Mouse (Mus musculus): ENCODE data around the gene Zbtb45. TPM values are rescaled to one million over a fixed set of nuclear protein-coding genes. Genes with fewer than 3 reads are reported as not detected.

Gene Zbtb45
- 37.0 and 37.4 TPM in 2 replicates for polyA plus RNA-seq (2015; fragmentation: Nextera tagmentation; extraction: Ambion mirVana)

DNA sequence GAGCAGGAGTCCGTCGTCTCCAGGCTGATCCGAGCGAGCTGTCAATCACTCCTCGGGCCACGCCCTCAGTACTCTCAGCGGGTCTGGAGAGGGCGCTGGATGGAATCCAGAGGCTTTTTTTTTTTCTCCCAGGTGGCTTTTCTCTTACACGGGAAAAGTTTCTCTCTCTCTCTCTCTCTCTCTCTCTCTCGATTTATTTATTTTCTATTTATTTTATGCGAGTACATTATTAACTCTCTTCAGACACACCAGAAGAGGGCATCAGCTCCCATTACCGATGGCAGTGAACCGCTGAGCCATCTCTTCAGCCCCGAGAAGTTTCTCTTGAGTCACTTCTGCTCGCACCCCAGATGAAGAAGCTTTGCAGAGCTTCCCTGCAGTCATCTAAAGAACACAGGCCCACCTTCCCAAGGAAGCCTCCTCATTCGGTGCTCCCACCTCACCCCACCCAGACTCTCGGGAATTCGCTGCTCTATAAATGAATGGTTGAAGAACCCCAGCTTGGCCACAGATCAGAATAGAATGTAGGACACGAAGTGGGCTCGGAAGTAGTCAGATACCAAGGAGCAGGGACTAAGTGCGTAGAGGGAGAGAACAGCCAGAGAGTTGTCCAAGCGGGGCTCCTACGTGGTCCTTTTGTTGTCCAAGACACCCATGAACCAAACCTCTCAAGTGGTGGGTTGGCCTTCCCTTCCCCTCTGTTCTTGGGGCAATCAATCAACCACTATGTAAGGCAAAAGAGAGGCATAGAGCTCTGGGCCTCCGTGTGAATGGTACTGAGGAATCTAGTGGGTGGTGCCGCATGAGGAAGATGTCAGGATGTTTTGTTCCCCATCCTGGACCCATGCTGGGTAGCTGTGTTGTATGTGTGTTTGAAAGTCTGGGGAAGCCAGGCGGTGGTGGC lies at the start of gene Zbtb45:
TSS of gene Zbtb45 (minus strand) at position 30 of the 904 bp plus-strand sequence.
- H3K9me3 ChIP-seq: no peaks in the 10 kb centered on the region
- H3K4me1 ChIP-seq (replicated peaks): peaks cover 39% of the 10 kb centered on the region
- ATAC-seq (ENCODE audit: low FRiP score): no peak
- H3K27me3 ChIP-seq: peaks cover 16% of the 10 kb centered on the region
- H3K4me3 ChIP-seq: peak within 1 kb of the TSS; percentile 69
- peak within 1 kb of the TSS; percentile 84 for H3K9ac ChIP-seq
- H3K27ac ChIP-seq: peak within 1 kb of the TSS; percentile 95
- WGBS: 7% methylated on average over 26 of the region's 26 CpGs
- H3K4me2 ChIP-seq: peak within 1 kb of the TSS; percentile 74
- peaks cover 27% of the 10 kb centered on the region for H3K36me3 ChIP-seq

DNA sequence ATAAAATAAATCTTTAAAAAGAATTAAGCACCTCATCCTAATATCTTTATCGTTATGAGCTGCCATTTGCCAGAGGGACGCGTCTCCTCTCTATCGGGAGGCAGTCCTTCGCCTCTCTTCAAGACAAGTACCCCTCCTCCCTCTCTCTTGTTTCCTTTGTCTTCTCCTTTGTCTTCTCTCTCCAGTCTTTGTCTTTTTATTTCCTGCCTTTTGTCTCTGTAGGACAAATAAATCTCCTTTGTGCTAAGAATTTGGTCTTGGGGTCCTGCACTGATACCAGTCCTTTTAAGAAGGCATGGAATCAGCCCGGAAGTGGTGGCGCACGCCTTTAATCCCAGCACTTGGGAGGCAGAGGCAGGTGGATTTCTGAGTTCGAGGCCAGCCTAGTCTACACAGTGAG lies 49.7 kb upstream of the Zbtb45 start:
- Histone ChIP-seq H3K4me2 (no peak overlapping the region), H3K36me3 (no peaks in the 10 kb centered on the region), H3K27ac (no peak overlapping the region), H3K9ac (no peak overlapping the region), H3K9me3 (no peaks in the 10 kb centered on the region), H3K4me1 (replicated peaks) (peaks cover 6% of the 10 kb centered on the region; the same call in 1 of the 2 replicates), H3K4me3 (no peak overlapping the region), H3K27me3 (no peaks in the 10 kb centered on the region)
- 90% methylated on average over 9 of the region's 9 CpGs for WGBS
- ATAC-seq (ENCODE audit: low FRiP score): no peak

DNA sequence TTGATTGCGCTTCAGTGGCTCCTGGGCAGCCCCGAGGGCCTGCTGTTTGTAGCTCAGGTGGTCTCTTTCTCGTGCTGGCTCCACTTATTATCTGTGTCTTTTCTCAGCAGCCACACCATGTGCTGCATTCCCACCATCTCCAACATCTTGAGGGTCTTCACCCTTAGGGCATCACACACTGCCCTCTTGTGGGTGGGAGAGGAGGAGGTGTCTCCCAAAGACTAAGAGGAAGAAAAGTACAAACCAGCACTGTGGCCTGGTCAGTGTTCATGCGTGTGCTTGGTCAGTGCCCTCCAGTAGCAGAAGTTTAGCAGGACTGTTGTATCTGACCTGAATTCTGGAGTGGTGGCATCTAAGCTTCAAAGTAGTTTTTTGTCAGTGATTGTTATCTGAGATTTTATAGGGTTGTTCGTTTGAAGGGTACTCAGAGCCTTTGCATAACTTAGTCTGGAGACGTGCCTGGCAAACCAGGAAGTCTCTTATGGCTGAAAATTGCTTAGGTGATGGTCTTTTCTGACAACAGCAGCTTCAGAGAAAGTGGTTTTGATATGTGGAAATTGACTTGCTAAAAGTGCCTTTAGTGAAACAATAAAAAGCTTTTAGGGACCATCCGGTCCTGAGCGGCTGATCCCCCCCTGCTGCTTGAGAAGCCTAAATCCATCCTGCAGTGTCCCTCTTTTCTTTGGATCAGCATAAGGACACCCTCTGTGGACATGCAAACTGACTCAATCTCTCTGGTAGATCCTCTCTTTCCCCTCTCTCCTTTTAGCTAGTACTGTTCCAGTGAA lies 47.3 kb upstream of the Zbtb45 start:
- Histone ChIP-seq H3K36me3 (no peaks in the 10 kb centered on the region), H3K9me3 (no peaks in the 10 kb centered on the region), H3K4me1 (replicated peaks) (peaks cover 12% of the 10 kb centered on the region), H3K9ac (no peak overlapping the region), H3K27me3 (no peaks in the 10 kb centered on the region), H3K27ac (no peak overlapping the region), H3K4me3 (no peak overlapping the region), H3K4me2 (no peak overlapping the region)
- ATAC-seq (ENCODE audit: low FRiP score): no peak
- WGBS: 60% methylated on average over 8 of the region's 8 CpGs

DNA sequence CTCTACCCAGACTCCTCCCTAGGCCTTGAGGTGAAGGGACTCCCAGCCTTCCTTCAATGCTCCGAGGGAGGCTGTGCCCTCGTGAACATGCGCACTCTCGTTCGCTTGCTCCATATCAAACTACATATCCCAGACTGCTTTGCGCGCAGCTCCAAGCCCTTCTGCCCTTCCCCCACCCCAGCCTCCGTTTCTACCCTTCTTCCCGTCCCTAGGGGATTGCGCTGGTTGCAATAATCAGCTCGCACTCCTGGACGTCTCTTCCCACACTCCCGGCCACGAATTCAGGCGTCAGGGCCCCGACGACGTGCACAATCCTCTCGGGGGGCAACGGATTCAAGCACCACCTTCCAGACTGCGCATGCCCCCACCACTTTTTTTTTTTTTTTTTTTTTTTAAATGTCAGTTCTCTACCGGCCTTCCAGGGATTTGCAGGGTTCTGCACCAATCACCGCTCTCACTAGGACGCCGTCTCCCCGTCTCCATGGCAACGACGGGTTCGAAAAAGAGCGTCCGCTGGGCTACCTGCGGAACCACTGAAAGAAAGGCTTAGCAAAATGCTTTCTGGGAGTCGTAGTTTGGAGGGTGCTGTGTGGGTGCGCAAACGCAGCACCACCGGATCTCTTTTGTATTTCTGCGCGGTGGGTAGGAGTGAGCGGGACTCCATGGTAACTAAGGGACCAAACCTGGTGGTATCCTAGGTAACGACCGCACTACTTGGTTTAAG lies 44.6 kb upstream of the Zbtb45 start, which contains the start of gene Mzf1:
TSS of gene Mzf1 (minus strand) at position 478 of the 724 bp plus-strand sequence.
- no peaks in the 10 kb centered on the region for H3K9me3 ChIP-seq
- no peaks in the 10 kb centered on the region for H3K27me3 ChIP-seq
- H3K4me1 ChIP-seq (replicated peaks): peaks cover 12% of the 10 kb centered on the region
- under 1% methylated on average over 41 of the region's 41 CpGs for WGBS
- H3K4me3 ChIP-seq: peak within 1 kb of the TSS; percentile 62
- peak within 1 kb of the TSS; percentile 75 for H3K9ac ChIP-seq
- peak within 1 kb of the TSS; percentile 56 for H3K4me2 ChIP-seq
- H3K36me3 ChIP-seq: no peaks in the 10 kb centered on the region; the same call in 1 of the 2 replicates
- peak; percentile 95 for ATAC-seq (ENCODE audit: low FRiP score)
- peak within 1 kb of the TSS; percentile 96 for H3K27ac ChIP-seq

DNA sequence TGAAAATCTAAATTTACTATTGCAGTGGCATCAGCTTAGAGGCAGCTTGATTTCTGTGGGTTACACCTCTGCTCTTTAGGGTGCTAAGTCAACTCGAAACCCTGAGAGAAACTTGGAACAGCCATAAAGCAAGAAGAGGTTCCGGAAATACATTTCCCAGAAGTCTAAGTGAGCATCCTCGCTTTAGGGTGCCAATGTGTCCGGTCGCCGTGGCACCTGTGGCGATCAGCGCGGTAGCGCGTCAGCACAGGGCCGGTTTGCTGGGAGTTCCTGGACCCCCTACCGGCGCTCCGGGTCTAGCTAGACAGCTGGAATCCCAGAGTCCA lies 44.1 kb upstream of the Zbtb45 start:
- H3K36me3 ChIP-seq: no peaks in the 10 kb centered on the region; the same call in 1 of the 2 replicates
- peak overlapping the region; percentile 96 for H3K27ac ChIP-seq
- WGBS: 3% methylated on average over 15 of the region's 15 CpGs
- H3K27me3 ChIP-seq: no peaks in the 10 kb centered on the region
- ATAC-seq (ENCODE audit: low FRiP score): no peak
- peak overlapping the region; percentile 54 for H3K4me2 ChIP-seq
- peak overlapping the region; percentile 75 for H3K9ac ChIP-seq
- peaks cover 12% of the 10 kb centered on the region for H3K4me1 ChIP-seq (replicated peaks)
- no peaks in the 10 kb centered on the region for H3K9me3 ChIP-seq
- H3K4me3 ChIP-seq: peak overlapping the region; percentile 62

DNA sequence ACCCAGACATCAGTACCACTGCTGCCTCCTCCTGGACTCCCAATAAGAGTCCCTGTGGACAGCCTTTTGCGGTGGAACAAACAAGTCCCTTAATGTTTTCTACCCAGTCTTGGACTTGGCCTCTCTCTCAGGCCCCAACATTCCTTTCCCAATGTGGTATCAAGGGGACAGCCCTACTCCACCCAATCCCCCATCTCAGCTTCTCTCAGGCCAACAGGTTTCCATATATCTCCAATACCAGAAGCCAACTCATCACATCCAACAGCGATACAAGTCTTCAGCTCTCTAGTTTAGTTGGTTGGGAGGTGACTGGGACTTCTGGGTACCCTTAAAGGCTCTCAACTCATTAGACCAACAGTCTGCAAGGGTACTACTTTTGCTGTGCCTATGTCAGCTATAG lies 43.7 kb upstream of the Zbtb45 start:
- Histone ChIP-seq H3K4me3 (peak overlapping the region; percentile 62), H3K4me2 (peak overlapping the region; percentile 54), H3K9ac (peak overlapping the region; percentile 75), H3K27me3 (0 out of 2 replicates have a peak, but pooled peaks cover 3% of the 10 kb centered on the region), H3K27ac (peak overlapping the region; percentile 96), H3K4me1 (replicated peaks) (peaks cover 12% of the 10 kb centered on the region), H3K9me3 (no peaks in the 10 kb centered on the region), H3K36me3 (no peaks in the 10 kb centered on the region; the same call in 1 of the 2 replicates)
- no peak for ATAC-seq (ENCODE audit: low FRiP score)
- WGBS: 94% methylated on average over 2 of the region's 2 CpGs

DNA sequence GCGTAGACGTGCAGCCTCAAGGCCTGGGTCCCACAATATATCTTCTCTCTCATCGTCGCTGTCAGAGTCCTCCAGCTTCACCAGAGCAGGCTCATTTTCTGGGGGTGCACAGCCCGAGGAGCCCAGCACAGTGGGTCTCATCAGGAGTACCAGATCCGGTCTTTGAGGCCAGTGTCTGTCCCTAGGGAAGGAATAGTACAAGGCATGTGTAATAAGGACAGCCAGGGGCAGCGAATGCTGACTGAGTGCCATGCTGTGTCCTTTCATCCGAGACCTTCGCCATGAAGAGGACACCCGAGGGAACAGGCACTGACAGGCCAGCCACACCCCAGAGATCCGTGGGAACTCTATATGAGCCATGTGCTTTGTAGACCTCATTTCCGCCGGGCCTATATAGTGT lies 43.2 kb upstream of the Zbtb45 start:
- Histone ChIP-seq H3K9me3 (no peaks in the 10 kb centered on the region), H3K27me3 (0 out of 2 replicates have a peak, but pooled peaks cover 5% of the 10 kb centered on the region), H3K36me3 (no peaks in the 10 kb centered on the region; the same call in 1 of the 2 replicates), H3K4me2 (no peak overlapping the region), H3K9ac (no peak overlapping the region), H3K27ac (no peak overlapping the region; the same call in 1 of the 2 replicates), H3K4me3 (no peak overlapping the region), H3K4me1 (replicated peaks) (peaks cover 12% of the 10 kb centered on the region)
- ATAC-seq (ENCODE audit: low FRiP score): no peak
- WGBS: 89% methylated on average over 13 of the region's 13 CpGs

DNA sequence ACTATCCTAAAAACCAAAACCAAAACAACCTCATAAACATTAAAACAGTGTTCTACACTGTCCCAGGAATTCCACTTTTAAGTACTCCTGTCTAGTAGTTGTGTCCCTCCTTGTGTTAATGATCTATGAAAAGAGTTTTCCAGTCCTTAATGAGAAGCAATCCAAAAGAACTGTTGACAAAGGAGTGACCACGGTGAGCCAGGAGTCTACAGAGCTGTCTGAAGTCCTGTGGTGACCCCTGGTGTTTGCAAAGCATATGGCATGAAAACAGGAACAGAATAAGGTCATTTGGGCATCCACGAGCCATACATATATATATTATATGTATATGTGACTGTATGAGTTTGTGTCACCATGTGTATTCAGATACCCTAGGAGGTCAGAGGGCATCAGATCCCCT lies 36.2 kb upstream of the Zbtb45 start:
- Histone ChIP-seq H3K4me2 (no peak overlapping the region), H3K27me3 (peaks cover 54% of the 10 kb centered on the region), H3K4me1 (replicated peaks) (peaks cover 18% of the 10 kb centered on the region), H3K27ac (no peak overlapping the region), H3K4me3 (no peak overlapping the region), H3K9me3 (peaks cover 4% of the 10 kb centered on the region; the same call in 1 of the 2 replicates), H3K9ac (no peak overlapping the region), H3K36me3 (no peaks in the 10 kb centered on the region; the same call in 1 of the 2 replicates)
- 11% methylated on average over 2 of the region's 2 CpGs for WGBS
- no peak; the same call in 1 of the 2 replicates for ATAC-seq (ENCODE audit: low FRiP score)

DNA sequence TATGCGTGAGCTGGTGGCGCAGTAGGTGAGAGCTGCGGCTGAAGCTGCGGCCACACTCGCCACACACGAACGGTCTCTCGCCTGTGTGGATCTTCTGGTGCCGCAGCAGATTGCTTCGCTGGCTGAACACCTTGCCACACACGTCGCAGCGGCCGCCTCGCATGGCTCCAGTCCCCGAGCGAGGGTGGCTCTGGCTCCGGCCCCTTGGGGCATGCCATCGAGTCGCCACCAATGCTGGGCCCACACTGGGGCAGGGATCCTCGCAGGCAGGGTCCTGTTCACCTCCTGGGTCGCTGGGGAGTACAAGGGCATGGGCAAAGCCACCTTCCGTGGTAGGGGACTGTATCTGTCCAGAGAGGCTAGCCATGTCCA lies 34.4 kb upstream of the Zbtb45 start:
- Histone ChIP-seq H3K36me3 (no peaks in the 10 kb centered on the region), H3K9me3 (peaks cover 4% of the 10 kb centered on the region; the same call in 1 of the 2 replicates), H3K4me3 (peak overlapping the region; percentile 53), H3K27ac (peak overlapping the region; percentile 73), H3K27me3 (peaks cover 60% of the 10 kb centered on the region), H3K4me2 (peak overlapping the region; percentile 91), H3K4me1 (replicated peaks) (peaks cover 20% of the 10 kb centered on the region), H3K9ac (peak overlapping the region; percentile 85)
- peak; percentile 22 for ATAC-seq (ENCODE audit: low FRiP score)
- WGBS: 2% methylated on average over 23 of the region's 23 CpGs

DNA sequence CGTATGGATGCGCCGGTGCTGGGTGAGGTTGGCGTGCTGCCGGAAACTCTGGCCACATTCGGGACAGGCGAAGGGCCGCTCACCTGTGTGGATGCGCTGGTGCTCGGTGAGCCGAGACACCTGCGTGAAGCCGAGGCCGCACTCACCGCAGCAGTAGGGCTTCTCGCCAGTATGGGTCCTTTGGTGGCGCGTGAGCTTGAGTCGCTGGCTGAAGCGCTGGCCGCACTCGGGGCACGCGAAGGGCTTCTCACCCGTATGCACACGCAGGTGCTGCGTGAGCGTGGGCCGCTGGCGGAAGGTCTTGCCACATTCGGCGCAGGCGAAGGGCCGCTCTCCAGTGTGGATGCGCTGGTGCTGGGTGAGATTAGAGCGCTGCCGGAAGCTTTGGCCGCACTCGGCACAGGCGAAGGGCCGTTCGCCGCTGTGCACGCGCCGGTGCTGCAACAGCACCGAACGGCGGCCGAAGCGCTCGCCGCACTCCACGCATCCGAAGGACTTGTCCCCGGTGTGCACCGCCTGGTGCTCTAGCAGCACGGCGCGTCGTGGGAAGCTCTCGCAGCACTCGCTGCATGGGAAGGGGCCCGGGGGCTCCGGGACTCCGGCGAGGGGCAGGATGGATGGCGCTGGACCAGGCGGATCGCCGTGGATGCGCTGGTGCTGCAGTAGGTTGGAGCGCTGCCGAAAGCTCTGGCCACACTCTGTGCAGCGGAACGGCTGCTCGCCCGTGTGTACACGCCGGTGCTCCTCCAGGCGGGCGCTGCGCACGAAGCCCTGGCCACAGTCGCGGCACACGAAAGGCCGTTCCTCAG lies 33.8 kb upstream of the Zbtb45 start:
- peaks cover 26% of the 10 kb centered on the region for H3K4me1 ChIP-seq (replicated peaks)
- H3K27ac ChIP-seq: peak overlapping the region; percentile 73
- peak; percentile 62 for ATAC-seq (ENCODE audit: low FRiP score)
- peak overlapping the region; percentile 91 for H3K4me2 ChIP-seq
- H3K4me3 ChIP-seq: peak overlapping the region; percentile 53
- peaks cover 58% of the 10 kb centered on the region for H3K27me3 ChIP-seq
- 3% methylated on average over 85 of the region's 88 CpGs for WGBS
- H3K9me3 ChIP-seq: peaks cover 4% of the 10 kb centered on the region; the same call in 1 of the 2 replicates
- H3K9ac ChIP-seq: peak overlapping the region; percentile 85
- no peaks in the 10 kb centered on the region for H3K36me3 ChIP-seq

DNA sequence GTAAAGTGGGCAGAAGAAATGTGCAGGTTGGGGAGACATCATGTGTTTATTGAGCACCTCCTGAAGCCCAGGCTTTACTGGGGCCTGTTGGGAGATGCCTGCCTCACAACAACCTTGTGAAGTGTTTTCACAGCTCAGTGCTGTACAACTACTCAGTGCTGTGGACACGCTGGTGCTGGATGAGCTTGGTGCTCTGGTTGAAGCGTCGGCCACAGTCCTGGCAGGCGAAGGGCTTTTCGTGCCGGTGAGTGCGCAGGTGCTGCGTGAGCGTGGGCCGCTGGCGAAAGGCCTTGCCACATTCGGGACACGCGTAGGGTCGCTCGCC lies 33.2 kb upstream of the Zbtb45 start:
- no peak overlapping the region for H3K27ac ChIP-seq
- H3K4me3 ChIP-seq: peak overlapping the region; percentile 53

More for the DNA sequence above, 33.2 kb upstream of the Zbtb45 start:
- peak overlapping the region; percentile 91 for H3K4me2 ChIP-seq
- H3K36me3 ChIP-seq: no peaks in the 10 kb centered on the region
- peaks cover 4% of the 10 kb centered on the region; the same call in 1 of the 2 replicates for H3K9me3 ChIP-seq
- peak overlapping the region; percentile 85 for H3K9ac ChIP-seq
- peaks cover 55% of the 10 kb centered on the region for H3K27me3 ChIP-seq
- peaks cover 27% of the 10 kb centered on the region for H3K4me1 ChIP-seq (replicated peaks)
- 38% methylated on average over 16 of the region's 16 CpGs for WGBS
- ATAC-seq (ENCODE audit: low FRiP score): no peak
